ENCODE assay signal across 11 mouse cellular contexts in the genomic region with DNA sequence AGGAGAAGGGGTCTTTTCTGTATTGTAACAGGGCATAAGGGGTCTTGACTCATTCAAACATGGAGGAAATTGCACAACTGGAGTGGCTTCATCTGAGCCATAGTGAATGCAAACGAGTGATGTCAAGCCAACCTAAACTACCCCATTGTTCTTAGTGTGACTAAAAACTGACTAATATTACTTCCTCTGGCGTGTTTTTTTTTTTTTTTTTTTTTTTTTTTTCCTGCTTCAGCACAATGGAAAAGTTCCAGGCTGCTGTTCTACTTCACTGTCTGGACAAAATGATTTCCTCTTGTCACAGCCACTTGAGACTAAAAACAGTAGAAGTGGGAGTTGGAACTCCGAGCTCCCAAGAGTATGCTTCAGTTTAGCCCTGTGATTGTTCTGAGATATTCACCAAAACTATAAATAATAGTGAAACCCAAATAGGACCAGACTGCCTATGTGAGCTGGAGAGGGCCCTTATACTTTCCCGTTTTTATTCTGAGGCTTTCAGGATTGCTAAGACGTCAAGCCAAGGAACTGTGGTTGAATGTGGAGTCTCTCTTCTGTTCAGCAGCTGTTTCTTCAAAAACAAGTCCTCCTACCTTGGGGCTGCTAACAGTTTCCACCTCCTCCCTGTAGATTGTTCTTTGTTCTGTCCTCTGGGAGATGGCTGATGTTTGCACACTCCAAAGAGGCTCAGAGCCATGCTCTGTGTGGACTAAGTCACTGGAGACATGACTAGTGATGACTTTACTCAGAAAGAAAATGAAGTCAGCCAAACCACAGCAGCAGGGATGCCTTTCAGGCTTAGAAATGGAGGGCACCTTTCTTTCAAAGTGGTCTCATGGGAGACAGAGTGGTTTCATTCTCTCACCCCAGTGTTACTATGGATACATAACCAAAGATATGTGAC.
A peak's percentile ranks its signal among the peaks of the same experiment; 100 is the strongest.
DNase-seq lines count a peak whose midpoint lies in the region; ATAC-seq and TF ChIP-seq lines count a peak whose summit lies in the region.
"Had no signal": no experiment of that assay in that cellular context is flagged by ENCODE, and none has a peak within 500 bp of the region (broad histone marks: within the 10 kb centered on the region; RNA-seq: fewer than 3 reads in every experiment).

No protein-coding gene starts in this region.

- H3K27ac ChIP-seq in kidney, postnatal 0 days, result no peak overlapping the region
- H3K27ac ChIP-seq in heart, embryonic 11.5 days (ENCODE audit: low read depth, low read length), result peak overlapping the region; percentile 60; the same call in 1 of the 2 replicates
- H3K27ac ChIP-seq in macrophage, result peak overlapping the region; percentile 96
- H3K27ac ChIP-seq: hindbrain, embryonic 10.5 days; neural tube, embryonic 12.5 days had no signal

- DNase-seq in kidney, postnatal 0 days (ENCODE audit: low spot score), result peak; percentile 64
- no peak for DNase-seq in kidney, adult 11 months
- DNase-seq in adipocyte (ENCODE audit: low spot score), result peak; percentile 58
- no peak for DNase-seq in urinary bladder, postnatal 4 days (ENCODE audit: low spot score in 2 of 2)
- DNase-seq in spleen, postnatal 4 days (ENCODE audit: low spot score in 2 of 2), result no peak
- DNase-seq: right cerebral cortex, adult 18-20 months had no signal

- H3K4me2 ChIP-seq in kidney, postnatal 0 days (ENCODE audit: low read length), result no peak overlapping the region
- H3K4me2 ChIP-seq in heart, embryonic 11.5 days, result no peak overlapping the region
- H3K4me2 ChIP-seq: neural tube, embryonic 12.5 days had no signal

- H3K36me3 ChIP-seq in kidney, postnatal 0 days (ENCODE audit: insufficient read depth, low read length), result no peaks in the 10 kb centered on the region
- no peaks in the 10 kb centered on the region for H3K36me3 ChIP-seq in heart, embryonic 11.5 days (ENCODE audit: control insufficient read depth, insufficient read depth, low read length)
- no peaks in the 10 kb centered on the region for H3K36me3 ChIP-seq in macrophage (ENCODE audit: inconsistent target)
- H3K36me3 ChIP-seq: hindbrain, embryonic 10.5 days; neural tube, embryonic 12.5 days had no signal

- H3K27me3 ChIP-seq in kidney, postnatal 0 days (ENCODE audit: insufficient read depth, low read length), result no peaks in the 10 kb centered on the region
- H3K27me3 ChIP-seq in heart, embryonic 11.5 days (ENCODE audit: control insufficient read depth, insufficient read depth, low read length), result no peaks in the 10 kb centered on the region
- H3K27me3 ChIP-seq: neural tube, embryonic 12.5 days had no signal

- H3K4me1 ChIP-seq in kidney, postnatal 0 days (replicated peaks; ENCODE audit: insufficient read depth, low read length), result 0 out of 2 replicates have a peak, but pooled peaks cover 8% of the 10 kb centered on the region
- H3K4me1 ChIP-seq in heart, embryonic 11.5 days (ENCODE audit: control insufficient read depth, insufficient read depth, low read length), result peaks cover 5% of the 10 kb centered on the region; the same call in 1 of the 2 replicates

- no peak overlapping the region for H3K4me3 ChIP-seq in kidney, postnatal 0 days (replicated peaks; ENCODE audit: low read depth, low read length)
- no peak overlapping the region for H3K4me3 ChIP-seq in heart, embryonic 11.5 days (ENCODE audit: low read depth, low read length)
- H3K4me3 ChIP-seq in macrophage (ENCODE audit: inconsistent target), result no peak overlapping the region
- H3K4me3 ChIP-seq: hindbrain, embryonic 10.5 days; neural tube, embryonic 12.5 days had no signal

- no peaks in the 10 kb centered on the region for H3K9me3 ChIP-seq in kidney, postnatal 0 days (replicated peaks; ENCODE audit: low read length)
- no peaks in the 10 kb centered on the region for H3K9me3 ChIP-seq in heart, embryonic 11.5 days (replicated peaks; ENCODE audit: control insufficient read depth, low read length)
- H3K9me3 ChIP-seq: hindbrain, embryonic 10.5 days; neural tube, embryonic 12.5 days had no signal

- H3K79me2 ChIP-seq in macrophage (ENCODE audit: inconsistent target), result no peaks in the 10 kb centered on the region

- WGBS in kidney, postnatal 0 days, result 45% methylated on average over 5 of the region's 5 CpGs
- WGBS in heart, embryonic 11.5 days (ENCODE audit: insufficient replicate concordance), result 56% methylated on average over 5 of the region's 5 CpGs
- 26% methylated on average over 5 of the region's 5 CpGs for WGBS in macrophage (ENCODE audit: missing documents)

- TF ChIP-seq CTCF in kidney, postnatal 0 days (IDR thresholded peaks at IDR 0.05; ENCODE audit: low read depth), result no peak

- H3K9ac ChIP-seq in kidney, postnatal 0 days (ENCODE audit: low read depth, low read length), result no peak overlapping the region
- H3K9ac ChIP-seq in heart, embryonic 11.5 days (ENCODE audit: low read depth, low read length), result no peak overlapping the region
- H3K9ac ChIP-seq: neural tube, embryonic 12.5 days had no signal

- no peak for ATAC-seq in kidney, postnatal 0 days (replicated peaks; ENCODE audit: low FRiP score, low read depth)
- ATAC-seq in heart, embryonic 11.5 days (replicated peaks; ENCODE audit: insufficient number of reproducible peaks, low FRiP score, low TSS enrichment), result no peak; the same call in 1 of the 2 replicates
- ATAC-seq: activated CD4-positive, CD25-positive, alpha-beta regulatory T cell, adult 4 months had no signal

Comparison
In these comparisons a context has a peak if more than half of its experiments do, and no peak if none do; other contexts are left out.
1. DNase-seq: peak in kidney, postnatal 0 days (single experiment) and adipocyte (single experiment); none in kidney, adult 11 months (single experiment), urinary bladder, postnatal 4 days (0 of 2) and spleen, postnatal 4 days (0 of 2).